Mouse (Mus musculus) stomach, postnatal 0 days (tissue): Measurements from ENCODE around the gene Gnpnat1.

Experiments
- CTCF ChIP-seq: IDR thresholded peaks from 2 replicates; pipeline ENCODE4 v1.5.1; 2016; ENCODE audit warnings: antibody characterized with exemption, low read depth, mild to moderate bottlenecking, moderate library complexity
- EP300 ChIP-seq: optimal IDR thresholded peaks from 2 replicates; pipeline ENCODE3; 2016; ENCODE audit warnings: antibody characterized with exemption

DNA sequence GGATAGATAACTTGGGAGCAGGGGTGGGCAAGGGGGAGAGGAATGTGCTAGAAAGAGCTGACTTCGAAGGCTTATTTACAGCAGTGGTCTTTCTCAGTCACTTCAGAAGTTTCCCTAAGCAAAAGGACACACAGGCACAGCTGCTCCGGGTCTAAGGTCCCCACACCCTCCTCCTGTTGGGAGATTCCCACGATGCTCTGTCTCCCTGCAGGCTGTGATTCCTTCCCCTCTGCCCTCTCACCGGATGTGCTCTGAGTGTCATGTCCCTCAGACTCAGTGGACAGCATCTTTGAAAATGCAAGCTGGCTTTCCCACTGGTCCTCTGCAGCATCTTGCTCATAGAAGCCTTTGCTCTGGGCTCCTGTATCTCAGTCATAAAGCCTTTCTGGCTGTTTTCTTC, 47.4 kb upstream of the Gnpnat1 start:
- no peak for TF ChIP-seq EP300
- no peak for TF ChIP-seq CTCF
